Mouse (Mus musculus) CH12.LX (cell line): ENCODE measurements around the gene Klhl42. TPM values are rescaled to one million over a fixed set of nuclear protein-coding genes. Genes with fewer than 3 reads are reported as not detected.
A peak's percentile ranks its signal among the peaks of the same experiment; 100 is the strongest.

Experiments used
- DNase-seq: peaks from one replicate; pipeline ENCODE4 v3.0.0-alpha.2; 2013; ENCODE audit errors: extremely low read depth
- H3K27ac ChIP-seq: 2 replicates; pipeline ENCODE4 v1.5.1; 2012; ENCODE audit warnings: low read depth, mild to moderate bottlenecking, control low read depth, moderate library complexity; ENCODE audit not compliant: insufficient read depth
- H3K27me3 ChIP-seq: replicated peaks from 2 replicates; pipeline ENCODE3; 2012; ENCODE audit warnings: inconsistent platforms
- H3K36me3 ChIP-seq, 2 experiments: replicated peaks in 1 of 2; 2 replicates each; pipeline versions ENCODE3 to v1.6.1; 2012; ENCODE audit warnings: inconsistent platforms in 1 of 2, low read length in 1 of 2, mild to moderate bottlenecking in 1 of 2, mixed read lengths in 1 of 2, moderate library complexity in 1 of 2; ENCODE audit not compliant: control insufficient read depth in 1 of 2, insufficient read depth in 1 of 2
- H3K4me1 ChIP-seq, 2 experiments: 2 replicates each; pipeline ENCODE4 v1.6.1; 2012; ENCODE audit warnings: inconsistent platforms in 1 of 2, moderate library complexity in 1 of 2; ENCODE audit not compliant: insufficient read depth in 2 of 2, control insufficient read depth in 1 of 2
- H3K4me2 ChIP-seq: 2 replicates; pipeline ENCODE4 v1.6.1; 2012; ENCODE audit warnings: low read depth, mild to moderate bottlenecking, control low read depth; ENCODE audit not compliant: poor library complexity, insufficient read depth, severe bottlenecking
- H3K4me3 ChIP-seq, 3 experiments: fragments of 150-350 bp in 1 of 3; sonication (generic) in 1 of 3; replicated peaks in 1 of 3; 2 replicates each; pipeline versions ENCODE3 to v1.5.1; 2011 to 2012; ENCODE audit warnings: low read depth in 2 of 3, low read length in 2 of 3, mild to moderate bottlenecking in 2 of 3, moderate library complexity in 2 of 3, control low read depth in 1 of 3, improper control_type of control experiment in 1 of 3, inconsistent platforms in 1 of 3, mixed read lengths in 1 of 3; ENCODE audit not compliant: poor library complexity in 1 of 3
- H3K79me2 ChIP-seq: replicated peaks from 2 replicates; pipeline ENCODE4 v1.6.1; 2012; ENCODE audit warnings: mild to moderate bottlenecking, moderate library complexity; ENCODE audit not compliant: control insufficient read depth, poor library complexity, insufficient read depth, severe bottlenecking; ENCODE audit errors: extremely low read depth
- H3K9ac ChIP-seq: 2 replicates; pipeline ENCODE4 v1.6.1; 2012; ENCODE audit warnings: low read depth, mild to moderate bottlenecking, control low read depth, moderate library complexity; ENCODE audit not compliant: insufficient read depth
- H3K9me3 ChIP-seq: replicated peaks from 2 replicates; pipeline ENCODE3; 2012; ENCODE audit warnings: low read length, inconsistent platforms, mixed read lengths
- CHD1 ChIP-seq: IDR thresholded peaks from 2 replicates; pipeline ENCODE4 v1.6.1; 2012; ENCODE audit warnings: low read depth, low read length, improper control_type of control experiment, inconsistent platforms
- CHD2 ChIP-seq: IDR thresholded peaks from 2 replicates; pipeline ENCODE4 v1.6.1; 2011; ENCODE audit warnings: low read length, improper control_type of control experiment
- E2F4 ChIP-seq: IDR thresholded peaks from 2 replicates; pipeline ENCODE4 v1.6.1; 2011; ENCODE audit warnings: low read depth, low read length, improper control_type of control experiment; ENCODE audit not compliant: insufficient replicate concordance
- ELF1 ChIP-seq: IDR thresholded peaks from 2 replicates; pipeline ENCODE4 v1.6.1; 2014; ENCODE audit warnings: low read depth, mild to moderate bottlenecking, inconsistent platforms, low read length, improper control_type of control experiment
- ETS1 ChIP-seq: conservative IDR thresholded peaks from 2 replicates; pipeline ENCODE4 v1.6.1; 2012; ENCODE audit warnings: low read depth, mild to moderate bottlenecking, inconsistent platforms, low read length, improper control_type of control experiment, moderate library complexity
- HCFC1 ChIP-seq: IDR thresholded peaks from 2 replicates; pipeline ENCODE4 v1.6.1; 2012; ENCODE audit warnings: low read depth, mild to moderate bottlenecking, inconsistent platforms, low read length, improper control_type of control experiment
- IRF4 ChIP-seq: IDR thresholded peaks from 2 replicates; pipeline ENCODE4 v1.6.1; 2014; ENCODE audit warnings: low read depth, mild to moderate bottlenecking, inconsistent platforms, low read length, improper control_type of control experiment
- KAT2A ChIP-seq: IDR thresholded peaks from 2 replicates; pipeline ENCODE4 v1.6.1; 2012; ENCODE audit warnings: low read length, improper control_type of control experiment, inconsistent platforms; ENCODE audit not compliant: insufficient replicate concordance
- MAFK ChIP-seq: IDR thresholded peaks from 2 replicates; pipeline ENCODE4 v1.6.1; 2011; ENCODE audit warnings: low read length, improper control_type of control experiment; ENCODE audit not compliant: insufficient replicate concordance
- MAX ChIP-seq: IDR thresholded peaks from 2 replicates; pipeline ENCODE4 v1.6.1; 2011; ENCODE audit warnings: low read length, improper control_type of control experiment
- MAZ ChIP-seq: IDR thresholded peaks from 2 replicates; pipeline ENCODE4 v1.6.1; 2012; ENCODE audit warnings: low read depth, mild to moderate bottlenecking, inconsistent platforms, low read length, improper control_type of control experiment, moderate library complexity
- MEF2A ChIP-seq: IDR thresholded peaks from 2 replicates; pipeline ENCODE4 v1.6.1; 2014; ENCODE audit warnings: low read depth, mild to moderate bottlenecking, inconsistent platforms, low read length, improper control_type of control experiment, borderline replicate concordance
- MXI1 ChIP-seq: IDR thresholded peaks from 2 replicates; pipeline ENCODE4 v1.6.1; 2011; ENCODE audit warnings: mild to moderate bottlenecking, low read depth, low read length, improper control_type of control experiment
- MYC ChIP-seq: IDR thresholded peaks from 2 replicates; pipeline ENCODE4 v1.6.1; 2011; ENCODE audit warnings: low read depth, mild to moderate bottlenecking, improper control_type of control experiment, low read length
- NELFE ChIP-seq: IDR thresholded peaks from 2 replicates; pipeline ENCODE4 v1.6.1; 2011; ENCODE audit warnings: low read depth, low read length, improper control_type of control experiment
- NRF1 ChIP-seq: IDR thresholded peaks from 2 replicates; pipeline ENCODE4 v1.6.1; 2014; ENCODE audit warnings: low read depth, mild to moderate bottlenecking, inconsistent platforms, low read length, improper control_type of control experiment, moderate library complexity
- POLR2A ChIP-seq: IDR thresholded peaks from 2 replicates; pipeline ENCODE4 v1.6.1; 2011; ENCODE audit warnings: low read depth, mild to moderate bottlenecking, improper control_type of control experiment, low read length
- POLR2AphosphoS2 ChIP-seq: IDR thresholded peaks from 2 replicates; pipeline ENCODE4 v1.6.1; 2011; ENCODE audit warnings: low read depth, low read length, improper control_type of control experiment
- RCOR1 ChIP-seq: conservative IDR thresholded peaks from 2 replicates; pipeline ENCODE4 v1.6.1; 2012; ENCODE audit warnings: low read depth, mild to moderate bottlenecking, inconsistent platforms, low read length, improper control_type of control experiment
- SIN3A ChIP-seq: IDR thresholded peaks from 2 replicates; pipeline ENCODE4 v1.6.1; 2012; ENCODE audit warnings: low read length, improper control_type of control experiment, inconsistent platforms
- SMC3 ChIP-seq: IDR thresholded peaks from 2 replicates; pipeline ENCODE4 v1.6.1; 2011; ENCODE audit warnings: low read depth, low read length, improper control_type of control experiment
- TBP ChIP-seq: conservative IDR thresholded peaks from 2 replicates; pipeline ENCODE4 v1.6.1; 2011; ENCODE audit warnings: low read depth, low read length, improper control_type of control experiment
- TCF12 ChIP-seq: IDR thresholded peaks from 2 replicates; pipeline ENCODE4 v1.6.1; 2014; ENCODE audit warnings: low read depth, mild to moderate bottlenecking, inconsistent platforms, low read length, improper control_type of control experiment
- USF1 ChIP-seq: IDR thresholded peaks from 2 replicates; pipeline ENCODE4 v1.6.1; 2014; ENCODE audit warnings: low read depth, mild to moderate bottlenecking, inconsistent platforms, low read length, improper control_type of control experiment
- ZMIZ1 ChIP-seq: IDR thresholded peaks from 2 replicates; pipeline ENCODE4 v1.6.1; 2012; ENCODE audit warnings: low read depth, mild to moderate bottlenecking, inconsistent platforms, low read length, improper control_type of control experiment
- dilution Hi-C: fragments of 300-500 bp; cut with MboI; formaldehyde crosslinking; loops from 2 replicates; pipeline ENCODE4 v1.14.3; 2020; ENCODE audit warnings: low sequenced_read_pairs; ENCODE audit not compliant: extremely low pct_unique_long_range_greater_than_20kb, extremely low pct_ligation_motif_present
- in situ Hi-C: fragments of 300-500 bp; cut with MboI; formaldehyde crosslinking; loops from 3 replicates; pipeline ENCODE4 v1.14.3; 2019; ENCODE audit warnings: low sequenced_read_pairs, low pct_ligation_motif_present, low pct_unique_long_range_greater_than_20kb, mixed read lengths
- polyA plus RNA-seq: library from polyadenylated mRNA; unstranded; fragments of >175 nt; gene quantifications from 2 replicates; pipeline ENCODE4 v1.2.1, GENCODE M21; 2012; ENCODE audit warnings: low read depth; ENCODE audit not compliant: insufficient read length
- total RNA-seq, 2 experiments: library from RNA; depleted of rRNA; stranded (reverse); fragments of 300-350 nt in 1 of 2; fragments of >200 nt in 1 of 2; gene quantifications; 2 replicates each; pipeline ENCODE4 v1.2.3; 2012 to 2014

The Klhl42 gene
- total and polyA plus RNA-seq, 3 experiments: 2.7 to 7.4 (median 3.6) TPM

DNA sequence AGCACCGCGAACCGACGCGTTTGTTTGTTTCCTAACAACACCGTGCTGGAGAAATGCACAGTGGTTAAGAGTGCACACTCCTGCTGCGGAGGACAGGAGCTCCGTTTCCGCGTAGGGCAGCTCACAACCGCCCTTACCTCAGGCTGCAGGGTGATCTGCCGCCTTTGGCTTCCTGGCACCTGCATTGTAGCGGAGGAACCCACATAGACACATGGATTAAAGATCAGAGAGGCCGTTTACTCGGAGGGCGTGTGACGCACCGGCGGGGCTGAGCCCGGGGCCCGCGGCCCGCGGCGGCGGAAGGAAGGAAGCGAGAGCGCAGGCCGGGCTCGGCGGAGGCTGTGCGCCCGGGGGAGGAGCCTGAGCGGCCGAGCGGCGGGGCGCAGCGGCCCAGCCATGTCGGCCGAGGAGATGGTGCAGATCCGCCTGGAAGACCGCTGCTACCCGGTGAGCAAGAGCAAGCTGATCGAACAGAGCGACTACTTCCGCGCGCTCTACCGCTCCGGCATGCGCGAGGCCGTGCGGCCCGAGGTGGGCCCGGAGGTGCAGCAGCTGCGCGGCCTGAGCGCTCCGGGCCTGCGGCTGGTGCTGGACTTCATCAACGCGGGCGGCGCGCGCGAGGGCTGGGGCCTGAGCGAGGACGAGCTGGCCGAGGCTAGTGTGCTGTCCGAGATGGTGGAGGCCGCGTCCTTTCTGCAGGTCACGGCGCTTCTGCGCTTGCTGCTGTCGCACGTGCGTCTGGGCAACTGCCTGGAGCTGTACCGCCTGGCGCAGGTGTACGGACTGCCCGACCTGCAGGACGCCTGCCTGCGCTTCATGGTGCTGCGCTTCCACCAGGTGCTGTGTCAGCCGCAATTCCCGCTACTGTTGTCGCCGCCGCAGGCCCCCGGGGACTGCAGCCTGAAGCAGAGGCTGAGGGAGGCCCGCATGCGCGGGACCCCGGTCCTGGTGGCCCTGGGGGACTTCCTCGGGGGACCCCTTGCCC, at the start of gene Klhl42 (continued):
- no peak for TF ChIP-seq RCOR1
- no peak for TF ChIP-seq SMC3
- TF ChIP-seq, all 38 proteins: peak for 19

- peak; percentile 64 for TF ChIP-seq NRF1
- peak; percentile 77; the same call in 1 of the 2 replicates for TF ChIP-seq KAT2A
- peak; percentile 77 for TF ChIP-seq MEF2A
- TF ChIP-seq CHD1: peak; percentile 80; the same call in 1 of the 2 replicates
- peak; percentile 88 for TF ChIP-seq ELF1
- peak; percentile 83 for TF ChIP-seq MYC
- peak; percentile 71; the same call in 1 of the 2 replicates for TF ChIP-seq MAX
- peak; percentile 93 for TF ChIP-seq POLR2A
- peak; percentile 86 for TF ChIP-seq HCFC1
- no peak for TF ChIP-seq ETS1
- peak; percentile 92 for TF ChIP-seq TCF12
- TF ChIP-seq ZMIZ1: peak; percentile 73; the same call in 1 of the 2 replicates
- TF ChIP-seq MAFK: no peak
- TF ChIP-seq SIN3A: peak; percentile 62
- peak; percentile 58; the same call in 1 of the 2 replicates for TF ChIP-seq IRF4
- no peak for TF ChIP-seq CHD2
- TF ChIP-seq MXI1: peak; percentile 41; the same call in 1 of the 2 replicates
- TF ChIP-seq E2F4: no peak
- TF ChIP-seq USF1: no peak
- 0 out of 2 replicates have a peak, but pooled peaks have one; percentile 57 for TF ChIP-seq MAZ
- peak; percentile 66; the same call in 1 of the 2 replicates for TF ChIP-seq POLR2AphosphoS2
- TF ChIP-seq TBP: peak; percentile 87
- no peak; the same call in 1 of the 2 replicates for TF ChIP-seq SMC3
- peak; percentile 90 for TF ChIP-seq NELFE
- TF ChIP-seq, all 38 proteins: peak for 18
- dilution Hi-C loops (no loop called here), in situ Hi-C loops (no loop called here)
- H3K9ac ChIP-seq: peak within 1 kb of the TSS; percentile 80
- H3K79me2 ChIP-seq: peaks cover 28% of the 10 kb centered on the region
- H3K27ac ChIP-seq: peak within 1 kb of the TSS; percentile 1; the same call in 1 of the 2 replicates
- H3K4me3 ChIP-seq: peak within 1 kb of the TSS; percentile 86 to 97 (median 97)
- H3K4me2 ChIP-seq: peak within 1 kb of the TSS; percentile 91
- H3K4me1 ChIP-seq: peaks cover 9 to 20% of the 10 kb centered on the region in 2 experiments
- peaks cover 2% of the 10 kb centered on the region for H3K9me3 ChIP-seq
- H3K36me3 ChIP-seq: peaks cover 18 to 26% of the 10 kb centered on the region in 2 experiments
- no peaks in the 10 kb centered on the region for H3K27me3 ChIP-seq
- peak; percentile 91 for DNase-seq
These were observed 48.6 kb upstream of the Klhl42 start, which contains the start of gene Mrps35 for GRCm38 (mm10) chr6:147042291-147043290. Gene Mrps35, plus strand, starts transcription at chr6:147042764.
